Mouse (Mus musculus) cerebellum, adult (tissue): ENCODE data around the gene Fam170b.

Experiments used
- ATAC-seq: cut with Nextera tagmentation; 2 replicates; pipeline ENCODE4 v1.9.2; 2017; ENCODE audit warnings: mild to moderate bottlenecking, moderate library complexity, mixed read lengths; ENCODE audit not compliant: insufficient number of reproducible peaks, low FRiP score, low TSS enrichment

Fam170b gene

GRCm38 (mm10) chr14:32827165-32827564 is 6.6 kb upstream of the Fam170b start:
- ATAC-seq = no peak

- ATAC-seq = no peak
Observed at GRCm38 (mm10) chr14:32827994-32828650, 5.6 kb upstream of the Fam170b start.

- ATAC-seq = no peak
Observed at GRCm38 (mm10) chr14:32835181-32835580, 1.4 kb downstream of the Fam170b start.

- ATAC-seq = no peak
Observed at GRCm38 (mm10) chr14:32835596-32835995, 1.8 kb downstream of the Fam170b start.

- no peak for ATAC-seq
Observed at GRCm38 (mm10) chr14:32836191-32836590, 2.4 kb downstream of the Fam170b start.

GRCm38 (mm10) chr14:32842052-32842451 is 8.3 kb downstream of the Fam170b start:
- no peak for ATAC-seq

- ATAC-seq = no peak
Observed at GRCm38 (mm10) chr14:32854059-32854458, 20.3 kb downstream of the Fam170b start.

- ATAC-seq = no peak
Observed at GRCm38 (mm10) chr14:32856246-32856645, 22.5 kb downstream of the Fam170b start.

GRCm38 (mm10) chr14:32856681-32857328 is 23.0 kb downstream of the Fam170b start, which contains the start of gene Vstm4:
Vstm4 (plus strand) TSS chr14:32856756.
- peak; percentile 43; the same call in 1 of the 2 replicates for ATAC-seq

GRCm38 (mm10) chr14:32858361-32858760 is 24.6 kb downstream of the Fam170b start:
- no peak for ATAC-seq

- ATAC-seq = no peak
Observed at GRCm38 (mm10) chr14:32858941-32859510, 25.3 kb downstream of the Fam170b start.

- no peak for ATAC-seq
Observed at GRCm38 (mm10) chr14:32859831-32860569, 26.2 kb downstream of the Fam170b start.

- ATAC-seq = no peak
Observed at GRCm38 (mm10) chr14:32861149-32861581, 27.4 kb downstream of the Fam170b start.

- no peak for ATAC-seq
Observed at GRCm38 (mm10) chr14:32861656-32862055, 27.9 kb downstream of the Fam170b start.

- ATAC-seq = no peak
Observed at GRCm38 (mm10) chr14:32865331-32865730, 31.6 kb downstream of the Fam170b start.

GRCm38 (mm10) chr14:32871963-32872362 is 38.2 kb downstream of the Fam170b start:
- no peak for ATAC-seq

- ATAC-seq = no peak
Observed at GRCm38 (mm10) chr14:32877549-32877948, 43.8 kb downstream of the Fam170b start.

- ATAC-seq = no peak
Observed at GRCm38 (mm10) chr14:32880332-32880731, 46.6 kb downstream of the Fam170b start.

- ATAC-seq = no peak
Observed at GRCm38 (mm10) chr14:32881693-32882092, 47.9 kb downstream of the Fam170b start.
